Mouse (Mus musculus): Measurements from ENCODE around the gene Fat2. TPM values are rescaled to one million over a fixed set of nuclear protein-coding genes. Genes with fewer than 3 reads are reported as not detected.

Gene Fat2
- total and polyA plus RNA-seq, 2 experiments from 2014 or later, result 0.04 to 4.2 TPM

- H3K4me1 ChIP-seq (ENCODE audit: insufficient read depth, low read length), result no peaks in the 10 kb centered on the region
- WGBS, result 97% methylated on average over 6 of the region's 6 CpGs
- H3K27ac ChIP-seq (ENCODE audit: low read depth, low read length), result no peak overlapping the region
- no peak overlapping the region for H3K4me3 ChIP-seq (ENCODE audit: low read depth, low read length)
- H3K4me2 ChIP-seq (ENCODE audit: low read depth, low read length, poor library complexity, severe bottlenecking), result no peak overlapping the region
- no peak overlapping the region for H3K9ac ChIP-seq (replicated peaks; ENCODE audit: low read length, poor library complexity, severe bottlenecking)
- TF ChIP-seq CTCF (IDR thresholded peaks at IDR 0.05), result no peak
- DNase-seq (ENCODE audit: low spot score), result no peak
- no peaks in the 10 kb centered on the region for H3K27me3 ChIP-seq (ENCODE audit: insufficient read depth, low read length)
- ATAC-seq (ENCODE audit: low FRiP score), result no peak
- H3K9me3 ChIP-seq (ENCODE audit: low read length), result no peaks in the 10 kb centered on the region
- peaks cover 53% of the 10 kb centered on the region for H3K36me3 ChIP-seq (ENCODE audit: insufficient read depth, low read length)
Measured at GRCm38 (mm10) chr11:55231034-55231433, 105.3 kb downstream of the Fat2 start.

- H3K4me2 ChIP-seq (ENCODE audit: low read depth, low read length, poor library complexity, severe bottlenecking), result no peak overlapping the region
- no peaks in the 10 kb centered on the region for H3K9me3 ChIP-seq (ENCODE audit: low read length)
- TF ChIP-seq CTCF (IDR thresholded peaks at IDR 0.05), result no peak
- 93% methylated on average over 7 of the region's 7 CpGs for WGBS
- peaks cover 70% of the 10 kb centered on the region for H3K36me3 ChIP-seq (ENCODE audit: insufficient read depth, low read length)
- no peak for ATAC-seq (ENCODE audit: low FRiP score)
- no peaks in the 10 kb centered on the region for H3K27me3 ChIP-seq (ENCODE audit: insufficient read depth, low read length)
- H3K4me3 ChIP-seq (ENCODE audit: low read depth, low read length), result no peak overlapping the region
- DNase-seq (ENCODE audit: low spot score), result no peak
- no peak overlapping the region for H3K27ac ChIP-seq (ENCODE audit: low read depth, low read length)
- no peak overlapping the region for H3K9ac ChIP-seq (replicated peaks; ENCODE audit: low read length, poor library complexity, severe bottlenecking)
- no peaks in the 10 kb centered on the region for H3K4me1 ChIP-seq (ENCODE audit: insufficient read depth, low read length)
Measured at GRCm38 (mm10) chr11:55221306-55221705, 115.1 kb downstream of the Fat2 start.

GRCm38 (mm10) chr11:55218473-55218872, 117.9 kb downstream of the Fat2 start:
- DNase-seq (ENCODE audit: low spot score), result no peak
- no peaks in the 10 kb centered on the region for H3K9me3 ChIP-seq (ENCODE audit: low read length)
- no peaks in the 10 kb centered on the region for H3K4me1 ChIP-seq (ENCODE audit: insufficient read depth, low read length)
- 89% methylated on average over 3 of the region's 3 CpGs for WGBS
- H3K27ac ChIP-seq (ENCODE audit: low read depth, low read length), result no peak overlapping the region
- H3K4me3 ChIP-seq (ENCODE audit: low read depth, low read length), result no peak overlapping the region
- no peaks in the 10 kb centered on the region for H3K27me3 ChIP-seq (ENCODE audit: insufficient read depth, low read length)
- H3K9ac ChIP-seq (replicated peaks; ENCODE audit: low read length, poor library complexity, severe bottlenecking), result no peak overlapping the region
- ATAC-seq (ENCODE audit: low FRiP score), result no peak
- no peak for TF ChIP-seq CTCF (IDR thresholded peaks at IDR 0.05)
- H3K36me3 ChIP-seq (ENCODE audit: insufficient read depth, low read length), result peaks cover 54% of the 10 kb centered on the region
- H3K4me2 ChIP-seq (ENCODE audit: low read depth, low read length, poor library complexity, severe bottlenecking), result no peak overlapping the region

GRCm38 (mm10) chr11:55217880-55218279, 118.5 kb downstream of the Fat2 start:
- Histone ChIP-seq H3K27ac (ENCODE audit: low read depth, low read length) (no peak overlapping the region), H3K4me1 (ENCODE audit: insufficient read depth, low read length) (no peaks in the 10 kb centered on the region), H3K27me3 (ENCODE audit: insufficient read depth, low read length) (no peaks in the 10 kb centered on the region), H3K36me3 (ENCODE audit: insufficient read depth, low read length) (peaks cover 48% of the 10 kb centered on the region), H3K4me2 (ENCODE audit: low read depth, low read length, poor library complexity, severe bottlenecking) (no peak overlapping the region), H3K9me3 (ENCODE audit: low read length) (no peaks in the 10 kb centered on the region), H3K4me3 (ENCODE audit: low read depth, low read length) (no peak overlapping the region), H3K9ac (replicated peaks; ENCODE audit: low read length, poor library complexity, severe bottlenecking) (no peak overlapping the region)
- 90% methylated on average over 7 of the region's 7 CpGs for WGBS
- ATAC-seq (ENCODE audit: low FRiP score) (no peak), DNase-seq (ENCODE audit: low spot score) (no peak)
- no peak for TF ChIP-seq CTCF (IDR thresholded peaks at IDR 0.05)

GRCm38 (mm10) chr11:55217418-55217817, 118.9 kb downstream of the Fat2 start:
- no peaks in the 10 kb centered on the region for H3K4me1 ChIP-seq (ENCODE audit: insufficient read depth, low read length)
- ATAC-seq (ENCODE audit: low FRiP score) (no peak), DNase-seq (ENCODE audit: low spot score) (no peak)
- H3K4me2 ChIP-seq (ENCODE audit: low read depth, low read length, poor library complexity, severe bottlenecking), result no peak overlapping the region
- no peak overlapping the region for H3K4me3 ChIP-seq (ENCODE audit: low read depth, low read length)
- no peak overlapping the region for H3K27ac ChIP-seq (ENCODE audit: low read depth, low read length)
- 95% methylated on average over 4 of the region's 4 CpGs for WGBS
- no peaks in the 10 kb centered on the region for H3K27me3 ChIP-seq (ENCODE audit: insufficient read depth, low read length)
- no peaks in the 10 kb centered on the region for H3K9me3 ChIP-seq (ENCODE audit: low read length)
- H3K9ac ChIP-seq (replicated peaks; ENCODE audit: low read length, poor library complexity, severe bottlenecking), result no peak overlapping the region
- peaks cover 48% of the 10 kb centered on the region for H3K36me3 ChIP-seq (ENCODE audit: insufficient read depth, low read length)
- no peak for TF ChIP-seq CTCF (IDR thresholded peaks at IDR 0.05)

- ATAC-seq (ENCODE audit: low FRiP score) (no peak), DNase-seq (ENCODE audit: low spot score) (no peak)
- Histone ChIP-seq H3K9me3 (ENCODE audit: low read length) (no peaks in the 10 kb centered on the region), H3K4me3 (ENCODE audit: low read depth, low read length) (no peak overlapping the region), H3K9ac (replicated peaks; ENCODE audit: low read length, poor library complexity, severe bottlenecking) (no peak overlapping the region), H3K36me3 (ENCODE audit: insufficient read depth, low read length) (peaks cover 42% of the 10 kb centered on the region), H3K27me3 (ENCODE audit: insufficient read depth, low read length) (no peaks in the 10 kb centered on the region), H3K4me1 (ENCODE audit: insufficient read depth, low read length) (no peaks in the 10 kb centered on the region), H3K27ac (ENCODE audit: low read depth, low read length) (no peak overlapping the region), H3K4me2 (ENCODE audit: low read depth, low read length, poor library complexity, severe bottlenecking) (no peak overlapping the region)
- no peak for TF ChIP-seq CTCF (IDR thresholded peaks at IDR 0.05)
- 86% methylated on average over 13 of the region's 13 CpGs for WGBS
Measured at GRCm38 (mm10) chr11:55216830-55217229, 119.5 kb downstream of the Fat2 start.
